Mouse (Mus musculus): ENCODE measurements at regions not wholly inside any gene's neighbourhood (a gene's known extent, or its start where the extent isn't known, plus 50 kb on each side); places are given as distances from the start of the nearest gene placed in this dataset.

GRCm38 (mm10) chr7:74224378-74224777, 210.9 kb upstream of the St8sia2 start:
- DNase-seq, result no peak
- intact Hi-C loops (cut with DNase I), result no loop called here

GRCm38 (mm10) chr7:74200661-74201060, 187.2 kb upstream of the St8sia2 start:
- intact Hi-C loops (cut with DNase I), result no loop called here
- DNase-seq, result peak; percentile 13

- intact Hi-C loops (cut with DNase I), result no loop called here
- no peak for DNase-seq
Measured at GRCm38 (mm10) chr7:74198796-74199195, 185.3 kb upstream of the St8sia2 start.

- DNase-seq, result no peak
- intact Hi-C loops (cut with DNase I), result no loop called here
Measured at GRCm38 (mm10) chr7:74184661-74185060, 171.2 kb upstream of the St8sia2 start.

- DNase-seq, result no peak
- intact Hi-C loops (cut with DNase I), result no loop called here
Measured at GRCm38 (mm10) chr7:74174206-74174605, 160.7 kb upstream of the St8sia2 start.

- intact Hi-C loops (cut with DNase I), result no loop called here
- no peak for DNase-seq
Measured at GRCm38 (mm10) chr7:74173230-74173612, 159.7 kb upstream of the St8sia2 start.

GRCm38 (mm10) chr7:74172504-74173229, 159.2 kb upstream of the St8sia2 start:
- intact Hi-C loops (cut with DNase I), result no loop called here
- DNase-seq, result no peak

GRCm38 (mm10) chr7:74151590-74151989, 138.1 kb upstream of the St8sia2 start:
- intact Hi-C loops (cut with DNase I), result no loop called here
- no peak for DNase-seq

- no peak for DNase-seq
- intact Hi-C loops (cut with DNase I), result no loop called here
Measured at GRCm38 (mm10) chr7:74143236-74143635, 129.7 kb upstream of the St8sia2 start.

GRCm38 (mm10) chr7:74138169-74138568, 124.7 kb upstream of the St8sia2 start:
- DNase-seq, result no peak
- intact Hi-C loops (cut with DNase I), result no loop called here

GRCm38 (mm10) chr7:74130206-74130836, 116.8 kb upstream of the St8sia2 start:
- intact Hi-C loops (cut with DNase I), result no loop called here
- peak; percentile 10 for DNase-seq

GRCm38 (mm10) chr7:74112071-74112470, 98.6 kb upstream of the St8sia2 start:
- DNase-seq, result no peak
- intact Hi-C loops (cut with DNase I), result no loop called here

GRCm38 (mm10) chr7:74108347-74108746, 94.9 kb upstream of the St8sia2 start:
- intact Hi-C loops (cut with DNase I), result loop anchor here (5.0 kb wide), 1 partner anchor 451 kb away; no protein-coding TSS in a partner anchor
- peak; percentile 29 for DNase-seq

- intact Hi-C loops (cut with DNase I), result loop anchor here (5.0 kb wide), 1 partner anchor 450 kb away; no protein-coding TSS in a partner anchor
- DNase-seq, result peak; percentile 88
Measured at GRCm38 (mm10) chr7:74107176-74107928, 93.9 kb upstream of the St8sia2 start.

GRCm38 (mm10) chr7:74091402-74092025, 78.0 kb upstream of the St8sia2 start:
- DNase-seq, result no peak
- intact Hi-C loops (cut with DNase I), result no loop called here

GRCm38 (mm10) chr7:74080846-74081235, 67.4 kb upstream of the St8sia2 start:
- DNase-seq, result no peak
- intact Hi-C loops (cut with DNase I), result no loop called here

GRCm38 (mm10) chr7:74080079-74080845, 66.8 kb upstream of the St8sia2 start:
- intact Hi-C loops (cut with DNase I), result no loop called here
- no peak for DNase-seq

GRCm38 (mm10) chr7:74072632-74073031, 59.1 kb upstream of the St8sia2 start:
- DNase-seq, result peak; percentile 85
- intact Hi-C loops (cut with DNase I), result no loop called here

- intact Hi-C loops (cut with DNase I), result no loop called here
- peak; percentile 56 for DNase-seq
Measured at GRCm38 (mm10) chr7:74070836-74071235, 57.3 kb upstream of the St8sia2 start.

- intact Hi-C loops (cut with DNase I), result no loop called here
- DNase-seq, result no peak
Measured at GRCm38 (mm10) chr7:74065449-74066099, 52.1 kb upstream of the St8sia2 start.

All from left cerebral cortex, postnatal 4 days (tissue).